Mouse (Mus musculus) heart, adult 2 months (tissue): ENCODE measurements around the gene Fah. TPM values are rescaled to one million over a fixed set of nuclear protein-coding genes. Genes with fewer than 3 reads are reported as not detected.

Experiments used
- DNase-seq, 2 experiments: peaks; one replicate each; pipeline ENCODE4 v3.0.0; 2021
- H3K27ac ChIP-seq: fragments of 200-600 bp; 2 replicates; pipeline ENCODE4 v1.8.1; 2022
- H3K27me3 ChIP-seq: fragments of 200-500 bp; 2 replicates; pipeline ENCODE4 v1.6.1; 2012; ENCODE audit warnings: mild to moderate bottlenecking, low read length, inconsistent platforms, mixed read lengths; ENCODE audit not compliant: control insufficient read depth, insufficient read depth
- H3K36me3 ChIP-seq: fragments of 200-500 bp; 2 replicates; pipeline ENCODE4 v1.6.1; 2012; ENCODE audit warnings: low read length, inconsistent platforms; ENCODE audit not compliant: control insufficient read depth, insufficient read depth
- H3K4me1 ChIP-seq: fragments of 200-500 bp; 2 replicates; pipeline ENCODE4 v1.6.1; 2011; ENCODE audit warnings: low read length; ENCODE audit not compliant: control insufficient read depth, insufficient read depth
- H3K4me3 ChIP-seq: fragments of 200-600 bp; 2 replicates; pipeline ENCODE4 v1.8.1; 2022
- H3K79me2 ChIP-seq: fragments of 200-500 bp; replicated peaks from 2 replicates; pipeline ENCODE4 v1.6.1; 2012; ENCODE audit warnings: mild to moderate bottlenecking, inconsistent platforms, low read length, moderate library complexity, mixed read lengths; ENCODE audit not compliant: control insufficient read depth, insufficient read depth
- H3K9ac ChIP-seq: fragments of 200-500 bp; 2 replicates; pipeline ENCODE4 v1.6.1; 2012; ENCODE audit warnings: low read depth, mild to moderate bottlenecking, control low read depth, inconsistent platforms, low read length, mixed read lengths
- CTCF ChIP-seq: fragments of 200-600 bp; IDR thresholded peaks from 2 replicates; pipeline ENCODE4 v1.8.1; 2022; ENCODE audit warnings: antibody characterized with exemption, mild to moderate bottlenecking, moderate library complexity
- EP300 ChIP-seq: fragments of 200-500 bp; IDR thresholded peaks from 2 replicates; pipeline ENCODE4 v1.6.1; 2011; ENCODE audit warnings: low read depth, low read length, control low read depth; ENCODE audit not compliant: insufficient read depth
- POLR2A ChIP-seq: fragments of 200-500 bp; IDR thresholded peaks from 2 replicates; pipeline ENCODE4 v1.6.1; 2011; ENCODE audit warnings: mild to moderate bottlenecking, low read depth, low read length, control low read depth; ENCODE audit not compliant: insufficient read depth
- WGBS: fragments of 180-500 bp; shearing (Covaris S2); methylation state at CpG from one replicate; pipeline ENCODE4 v1.1.7; 2018; 5-methylcytosine and 5-hydroxymethylcytosine counted together
- intact Hi-C: fragments of 180-260 bp; cut with DNase I; formaldehyde crosslinking; loops from one replicate; pipeline ENCODE4 v1.15.1; 2025
- polyA plus RNA-seq: library from polyadenylated mRNA; depleted of rRNA; stranded (reverse); fragments of >200 nt; gene quantifications from 2 replicates; pipeline ENCODE4 v1.2.3, GENCODE M21; 2012
- total RNA-seq, 2 experiments: library from RNA; stranded (reverse); gene quantifications; 2 replicates each; pipeline ENCODE4 v1.2.3; 2021

The Fah gene
- total and polyA plus RNA-seq, 3 experiments = 23.7 to 59.9 (median 33.9) TPM

- H3K9ac ChIP-seq = no peak overlapping the region
These were observed 21.4 kb downstream of the Fah start for GRCm38 (mm10) chr7:84585086-84585485.

GRCm38 (mm10) chr7:84579769-84580168, 26.8 kb downstream of the Fah start:
- Histone ChIP-seq H3K4me3 (no peak overlapping the region), H3K27me3 (no peaks in the 10 kb centered on the region), H3K36me3 (no peaks in the 10 kb centered on the region), H3K27ac (no peak overlapping the region), H3K79me2 (no peaks in the 10 kb centered on the region), H3K4me1 (no peaks in the 10 kb centered on the region), H3K9ac (no peak overlapping the region)
- DNase-seq = no peak
- no peak for TF ChIP-seq POLR2A
- TF ChIP-seq CTCF = no peak
- intact Hi-C loops = no loop called here
- 74% methylated on average over 1 of the region's 1 CpGs for WGBS

More at GRCm38 (mm10) chr7:84585086-84585485, 21.4 kb downstream of the Fah start:
- H3K4me3 ChIP-seq = no peak overlapping the region
- H3K27me3 ChIP-seq = no peaks in the 10 kb centered on the region
- no peaks in the 10 kb centered on the region for H3K79me2 ChIP-seq
- H3K27ac ChIP-seq = no peak overlapping the region
- no peaks in the 10 kb centered on the region for H3K4me1 ChIP-seq
- intact Hi-C loops = no loop called here
- TF ChIP-seq CTCF (no peak), EP300 (no peak), POLR2A (no peak)
- 83% methylated on average over 4 of the region's 4 CpGs for WGBS
- H3K36me3 ChIP-seq = no peaks in the 10 kb centered on the region
- no peak for DNase-seq

GRCm38 (mm10) chr7:84578841-84579240, 27.7 kb downstream of the Fah start:
- H3K4me3 ChIP-seq = no peak overlapping the region
- DNase-seq = no peak
- no peaks in the 10 kb centered on the region for H3K27me3 ChIP-seq
- H3K79me2 ChIP-seq = no peaks in the 10 kb centered on the region
- WGBS = 75% methylated on average over 1 of the region's 1 CpGs
- no peaks in the 10 kb centered on the region for H3K4me1 ChIP-seq
- H3K27ac ChIP-seq = no peak overlapping the region
- intact Hi-C loops = no loop called here
- TF ChIP-seq EP300 (no peak), CTCF (no peak), POLR2A (no peak)
- H3K36me3 ChIP-seq = no peaks in the 10 kb centered on the region
- H3K9ac ChIP-seq = no peak overlapping the region

- 67% methylated on average over 2 of the region's 2 CpGs for WGBS
- no peaks in the 10 kb centered on the region for H3K4me1 ChIP-seq
- H3K79me2 ChIP-seq = no peaks in the 10 kb centered on the region
- TF ChIP-seq CTCF (no peak), POLR2A (no peak), EP300 (no peak)
- H3K27me3 ChIP-seq = no peaks in the 10 kb centered on the region
- no peak overlapping the region for H3K9ac ChIP-seq
- intact Hi-C loops = no loop called here
- no peaks in the 10 kb centered on the region for H3K36me3 ChIP-seq
- H3K4me3 ChIP-seq = no peak overlapping the region
- no peak for DNase-seq
- no peak overlapping the region for H3K27ac ChIP-seq
These were observed 29.5 kb downstream of the Fah start for GRCm38 (mm10) chr7:84577034-84577433.

GRCm38 (mm10) chr7:84566200-84566599, 40.3 kb downstream of the Fah start:
- DNase-seq = peak in 1 of 2 experiments; percentile 27
- H3K27ac ChIP-seq = no peak overlapping the region

GRCm38 (mm10) chr7:84564236-84564635, 42.3 kb downstream of the Fah start:
- Histone ChIP-seq H3K27ac (no peak overlapping the region), H3K79me2 (no peaks in the 10 kb centered on the region), H3K27me3 (no peaks in the 10 kb centered on the region), H3K4me3 (no peak overlapping the region), H3K9ac (no peak overlapping the region), H3K4me1 (no peaks in the 10 kb centered on the region), H3K36me3 (no peaks in the 10 kb centered on the region; the same call in 1 of the 2 replicates)
- 68% methylated on average over 3 of the region's 3 CpGs for WGBS
- no peak for TF ChIP-seq CTCF
- no peak for TF ChIP-seq EP300
- no peak for DNase-seq
- intact Hi-C loops = no loop called here

More at GRCm38 (mm10) chr7:84566200-84566599, 40.3 kb downstream of the Fah start:
- H3K36me3 ChIP-seq = no peaks in the 10 kb centered on the region; the same call in 1 of the 2 replicates
- no peak for TF ChIP-seq POLR2A
- no peak for TF ChIP-seq CTCF
- TF ChIP-seq EP300 = no peak
- H3K27me3 ChIP-seq = no peaks in the 10 kb centered on the region
- H3K4me1 ChIP-seq = no peaks in the 10 kb centered on the region
- no peak overlapping the region for H3K4me3 ChIP-seq
- no peaks in the 10 kb centered on the region for H3K79me2 ChIP-seq
- intact Hi-C loops = no loop called here
- no peak overlapping the region for H3K9ac ChIP-seq
- WGBS = 49% methylated on average over 6 of the region's 6 CpGs

GRCm38 (mm10) chr7:84560500-84560899, 46.0 kb downstream of the Fah start:
- Histone ChIP-seq H3K27me3 (no peaks in the 10 kb centered on the region), H3K36me3 (no peaks in the 10 kb centered on the region), H3K79me2 (no peaks in the 10 kb centered on the region), H3K27ac (no peak overlapping the region), H3K9ac (no peak overlapping the region), H3K4me3 (no peak overlapping the region), H3K4me1 (no peaks in the 10 kb centered on the region)
- intact Hi-C loops = no loop called here
- TF ChIP-seq EP300 (no peak), POLR2A (no peak), CTCF (no peak)
- WGBS = 98% methylated on average over 1 of the region's 1 CpGs
- DNase-seq = no peak
